Mouse (Mus musculus) lung, postnatal 0 days (tissue): Measurements from ENCODE around the gene Foxe3. TPM values are rescaled to one million over a fixed set of nuclear protein-coding genes. Genes with fewer than 3 reads are reported as not detected.
"Not testable (repeated sequence)": the region's sequence is repeated elsewhere in the genome, so short reads cannot be mapped to it uniquely, and the experiment has no call there.

Source experiments
- ATAC-seq: fragments of 200-750 bp; cut with Nextera tagmentation; 2 replicates; pipeline ENCODE4 v1.8.0; 2017; ENCODE audit warnings: moderate library complexity
- DNase-seq: peaks from one replicate; pipeline ENCODE4 v3.0.0-alpha.2; 2016; ENCODE audit warnings: low spot score
- H3K27ac ChIP-seq: fragments of 300-500 bp; sonication (generic); 2 replicates; pipeline ENCODE4 v1.5.1; 2014; ENCODE audit warnings: antibody characterized with exemption, mild to moderate bottlenecking, low read length, mixed read lengths
- H3K27me3 ChIP-seq: fragments of 300-500 bp; sonication (generic); replicated peaks from 2 replicates; pipeline ENCODE4 v1.6.1; 2014; ENCODE audit warnings: low read length, mixed read lengths; ENCODE audit not compliant: insufficient read depth
- H3K36me3 ChIP-seq: fragments of 300-500 bp; sonication (generic); 2 replicates; pipeline ENCODE4 v1.6.1; 2014; ENCODE audit warnings: low read length, mixed read lengths; ENCODE audit not compliant: insufficient read depth
- H3K4me1 ChIP-seq: fragments of 300-500 bp; sonication (generic); 2 replicates; pipeline ENCODE4 v1.6.1; 2014; ENCODE audit warnings: antibody characterized with exemption, low read depth, low read length, mixed read lengths; ENCODE audit not compliant: insufficient read depth
- H3K4me2 ChIP-seq: fragments of 300-500 bp; sonication (generic); replicated peaks from 2 replicates; pipeline ENCODE4 v1.6.1; 2014; ENCODE audit warnings: low read depth, mild to moderate bottlenecking, low read length, moderate library complexity, mixed read lengths
- H3K4me3 ChIP-seq: fragments of 300-500 bp; sonication (generic); 2 replicates; pipeline ENCODE4 v1.5.1; 2014; ENCODE audit warnings: low read depth, low read length
- H3K9ac ChIP-seq: fragments of 300-500 bp; sonication (generic); replicated peaks from 2 replicates; pipeline ENCODE4 v1.6.1; 2014; ENCODE audit warnings: low read depth, mild to moderate bottlenecking
- H3K9me3 ChIP-seq: fragments of 300-500 bp; sonication (generic); 2 replicates; pipeline ENCODE4 v1.6.1; 2016; ENCODE audit warnings: low read length, mixed read lengths
- CTCF ChIP-seq: IDR thresholded peaks from 2 replicates; pipeline ENCODE4 v1.5.1; 2016; ENCODE audit warnings: antibody characterized with exemption, mild to moderate bottlenecking
- EP300 ChIP-seq: IDR thresholded peaks from 2 replicates; pipeline ENCODE4 v1.6.1; 2016; ENCODE audit warnings: antibody characterized with exemption, mild to moderate bottlenecking, control low read depth
- WGBS: fragments of 180-500 bp; shearing (Covaris S2); extraction: QIAGEN DNeasy Blood & Tissue Kit; methylation state at CpG from one replicate; pipeline ENCODE4 v1.1.7; 2014; 5-methylcytosine and 5-hydroxymethylcytosine counted together
- polyA plus RNA-seq: library from polyadenylated mRNA; unstranded; fragments of >200 nt; fragmentation: Nextera tagmentation; extraction: Ambion mirVana; gene quantifications from 2 replicates; pipeline ENCODE4 v1.2.1, GENCODE M21; 2015

The Foxe3 gene
- not detected in 2 replicates for polyA plus RNA-seq

DNA sequence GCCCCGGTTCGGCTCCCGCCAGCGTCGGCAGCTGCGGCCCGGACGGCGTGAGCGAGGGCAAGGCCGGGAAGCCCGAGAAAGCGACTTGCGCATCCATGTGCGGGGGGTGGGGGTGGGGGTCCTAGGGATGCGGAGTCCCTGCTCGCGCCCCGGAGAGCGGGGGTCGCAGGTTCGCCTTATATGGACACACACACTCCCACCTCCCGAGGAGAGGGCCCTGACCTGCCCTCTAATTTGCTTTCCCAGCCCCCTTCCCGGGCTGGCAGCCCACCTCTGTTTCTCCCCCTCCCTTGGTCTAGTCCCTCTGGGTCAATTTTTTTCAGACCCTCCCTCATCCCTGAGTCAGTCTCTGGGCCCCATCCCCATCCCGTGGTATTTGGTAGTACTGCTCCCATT, at the start of gene Foxe3:
Gene Foxe3, minus strand, starts transcription at position 97 of the 396 bp plus-strand sequence.
- Histone ChIP-seq H3K27ac (no peak within 1 kb of the TSS), H3K36me3 (no peaks in the 10 kb centered on the region), H3K4me3 (peak within 1 kb of the TSS; percentile 37), H3K9me3 (no peaks in the 10 kb centered on the region), H3K9ac (no peak within 1 kb of the TSS), H3K27me3 (peaks cover 53% of the 10 kb centered on the region), H3K4me2 (peak within 1 kb of the TSS; percentile 67), H3K4me1 (0 out of 2 replicates have a peak, but pooled peaks cover 4% of the 10 kb centered on the region)
- DNase-seq = no peak
- TF ChIP-seq EP300 (no peak), CTCF (no peak)
- ATAC-seq = no peak
- WGBS = 4% methylated on average over 20 of the region's 25 CpGs

DNA sequence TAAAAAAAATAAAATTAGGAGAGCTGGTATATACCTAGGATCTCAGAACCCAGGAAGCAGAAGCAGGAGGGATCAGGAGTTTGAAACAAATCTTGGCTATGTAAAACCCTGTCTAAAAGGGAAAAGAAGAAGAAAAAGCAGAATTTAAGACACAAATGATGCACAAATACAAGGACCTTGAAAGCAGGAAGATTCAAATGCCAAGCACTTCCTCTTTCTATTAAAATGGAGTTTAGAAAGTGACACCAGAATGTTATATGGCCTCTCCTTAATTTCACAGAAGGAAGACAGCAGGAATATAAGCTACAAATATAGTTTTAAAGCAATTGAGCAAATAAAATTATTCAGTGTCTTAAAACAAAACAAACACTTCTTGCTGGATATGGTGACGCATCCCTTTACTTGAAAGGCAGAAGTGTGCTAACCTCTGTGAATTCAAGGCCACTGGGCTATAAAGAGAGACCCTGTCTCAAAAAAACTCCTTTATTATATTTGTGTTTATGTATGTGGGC, 47.5 kb upstream of the Foxe3 start:
- Histone ChIP-seq H3K4me1 (no peaks in the 10 kb centered on the region), H3K36me3 (no peaks in the 10 kb centered on the region), H3K27ac (no peak overlapping the region), H3K9ac (no peak overlapping the region), H3K27me3 (no peaks in the 10 kb centered on the region), H3K9me3 (no peaks in the 10 kb centered on the region), H3K4me2 (no peak overlapping the region), H3K4me3 (no peak overlapping the region)
- DNase-seq (no peak), ATAC-seq (no peak)
- TF ChIP-seq EP300 = no peak
- no peak for TF ChIP-seq CTCF
- 74% methylated on average over 1 of the region's 1 CpGs for WGBS

DNA sequence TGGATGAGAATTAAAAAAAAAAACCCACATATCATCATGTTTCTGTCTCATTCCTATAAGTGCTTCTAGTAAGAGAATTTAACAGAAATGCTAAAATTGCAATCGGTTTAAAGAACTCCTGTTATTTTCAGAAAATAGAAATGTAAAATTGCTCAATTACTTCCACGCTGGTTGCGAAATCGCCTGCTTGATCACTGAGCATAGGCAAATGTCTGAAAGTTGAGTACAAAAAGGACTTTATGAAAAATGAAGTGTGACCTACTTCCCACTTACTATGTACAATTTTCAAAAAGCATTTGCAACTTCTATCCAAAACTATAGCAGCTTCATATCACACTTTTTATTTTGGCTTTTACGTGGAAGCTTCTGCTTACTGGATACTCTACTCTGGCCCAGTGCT, 44.9 kb upstream of the Foxe3 start:
- Histone ChIP-seq H3K4me3 (no peak overlapping the region), H3K36me3 (peaks cover 9% of the 10 kb centered on the region; the same call in 1 of the 2 replicates), H3K27ac (no peak overlapping the region), H3K4me2 (no peak overlapping the region), H3K4me1 (no peaks in the 10 kb centered on the region), H3K27me3 (no peaks in the 10 kb centered on the region), H3K9ac (no peak overlapping the region), H3K9me3 (no peaks in the 10 kb centered on the region)
- 55% methylated on average over 5 of the region's 5 CpGs for WGBS
- no peak for ATAC-seq
- TF ChIP-seq CTCF = no peak
- TF ChIP-seq EP300 = no peak
- peak; percentile 85 for DNase-seq

- not testable (repeated sequence) for DNase-seq, H3K27ac ChIP-seq, H3K9me3 ChIP-seq, H3K27me3 ChIP-seq, H3K4me3 ChIP-seq, H3K4me1 ChIP-seq, H3K36me3 ChIP-seq, ATAC-seq, H3K9ac ChIP-seq, H3K4me2 ChIP-seq
- WGBS = 56% methylated on average over 2 of the region's 2 CpGs
Measured at GRCm38 (mm10) chr4:114960881-114961280, 35.1 kb upstream of the Foxe3 start.

- DNase-seq = no peak
- H3K27me3 ChIP-seq = no peaks in the 10 kb centered on the region
- 0 out of 2 replicates have a peak, but pooled peaks cover 5% of the 10 kb centered on the region for H3K36me3 ChIP-seq
- TF ChIP-seq EP300 (no peak), CTCF (no peak)
- no peak overlapping the region for H3K27ac ChIP-seq
- H3K9me3 ChIP-seq = no peaks in the 10 kb centered on the region
- no peak overlapping the region for H3K9ac ChIP-seq
- no peak for ATAC-seq
- no peak overlapping the region for H3K4me3 ChIP-seq
- WGBS = 77% methylated on average over 2 of the region's 2 CpGs
- H3K4me1 ChIP-seq = no peaks in the 10 kb centered on the region
- H3K4me2 ChIP-seq = no peak overlapping the region
Measured at GRCm38 (mm10) chr4:114959533-114959932, 33.7 kb upstream of the Foxe3 start.

GRCm38 (mm10) chr4:114958786-114959185, 33.0 kb upstream of the Foxe3 start:
- Histone ChIP-seq H3K4me3 (no peak overlapping the region), H3K27me3 (no peaks in the 10 kb centered on the region), H3K9me3 (no peaks in the 10 kb centered on the region), H3K36me3 (0 out of 2 replicates have a peak, but pooled peaks cover 5% of the 10 kb centered on the region), H3K4me1 (no peaks in the 10 kb centered on the region), H3K9ac (no peak overlapping the region), H3K4me2 (no peak overlapping the region), H3K27ac (no peak overlapping the region)
- ATAC-seq (no peak), DNase-seq (no peak)
- TF ChIP-seq CTCF = no peak
- no peak for TF ChIP-seq EP300
- WGBS = 60% methylated on average over 4 of the region's 4 CpGs

DNA sequence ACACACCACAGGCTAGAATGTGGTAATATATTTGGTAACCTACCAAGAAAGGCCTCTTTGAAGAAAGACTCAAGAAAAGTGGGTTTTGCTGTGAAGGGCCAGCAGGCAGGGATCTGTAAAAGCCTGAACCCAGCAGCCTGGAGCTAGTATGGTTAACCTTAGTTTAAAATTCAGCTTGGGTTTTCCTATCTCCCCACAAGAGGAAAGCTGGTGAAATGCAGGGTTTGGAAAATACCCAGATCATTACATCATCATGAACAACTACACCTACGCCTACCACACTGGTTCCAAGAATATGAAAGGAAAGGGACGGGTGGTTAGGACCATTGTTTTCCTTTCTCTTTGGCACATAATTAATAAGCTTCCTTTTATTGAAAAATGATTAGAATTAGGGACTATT, 32.4 kb upstream of the Foxe3 start:
- TF ChIP-seq EP300 (no peak), CTCF (no peak)
- no peak for ATAC-seq
- Histone ChIP-seq H3K9me3 (no peaks in the 10 kb centered on the region), H3K36me3 (0 out of 2 replicates have a peak, but pooled peaks cover 5% of the 10 kb centered on the region), H3K4me1 (no peaks in the 10 kb centered on the region), H3K27ac (no peak overlapping the region), H3K4me2 (no peak overlapping the region), H3K9ac (no peak overlapping the region), H3K27me3 (no peaks in the 10 kb centered on the region), H3K4me3 (no peak overlapping the region)
- 61% methylated on average over 2 of the region's 2 CpGs for WGBS
- no peak for DNase-seq
